Mouse (Mus musculus) urinary bladder, postnatal 10 days (tissue): ENCODE data around the gene Rcan1.

Experiments used
- DNase-seq: peaks from one replicate; pipeline ENCODE4 v3.0.0; 2022; ENCODE audit warnings: low spot score

The Rcan1 gene

GRCm38 (mm10) chr16:92468459-92468858 lies 2.2 kb downstream of the Rcan1 start:
- no peak for DNase-seq

GRCm38 (mm10) chr16:92467041-92467440 lies 3.6 kb downstream of the Rcan1 start:
- no peak for DNase-seq

GRCm38 (mm10) chr16:92465642-92466526 lies 4.8 kb downstream of the Rcan1 start:
- peak; percentile 78 for DNase-seq

- DNase-seq = no peak
These were observed 5.4 kb downstream of the Rcan1 start for GRCm38 (mm10) chr16:92465226-92465625.

- DNase-seq = no peak
These were observed 6.2 kb downstream of the Rcan1 start for GRCm38 (mm10) chr16:92464390-92464972.

- DNase-seq = no peak
These were observed 9.3 kb downstream of the Rcan1 start for GRCm38 (mm10) chr16:92461412-92461811.

GRCm38 (mm10) chr16:92457594-92457993 lies 13.1 kb downstream of the Rcan1 start:
- peak; percentile 32 for DNase-seq

GRCm38 (mm10) chr16:92455969-92456368 lies 14.7 kb downstream of the Rcan1 start:
- DNase-seq = no peak

GRCm38 (mm10) chr16:92455488-92455887 lies 15.2 kb downstream of the Rcan1 start:
- DNase-seq = no peak

GRCm38 (mm10) chr16:92454495-92454894 lies 16.2 kb downstream of the Rcan1 start:
- DNase-seq = no peak

GRCm38 (mm10) chr16:92454002-92454401 lies 16.7 kb downstream of the Rcan1 start:
- DNase-seq = no peak

GRCm38 (mm10) chr16:92452609-92453008 lies 18.1 kb downstream of the Rcan1 start:
- no peak for DNase-seq

- no peak for DNase-seq
These were observed 19.1 kb downstream of the Rcan1 start for GRCm38 (mm10) chr16:92451516-92452072.

- no peak for DNase-seq
These were observed 20.3 kb downstream of the Rcan1 start for GRCm38 (mm10) chr16:92450331-92450730.

GRCm38 (mm10) chr16:92449080-92449479 lies 21.6 kb downstream of the Rcan1 start:
- no peak for DNase-seq

- no peak for DNase-seq
These were observed 25.3 kb downstream of the Rcan1 start for GRCm38 (mm10) chr16:92445377-92445776.

- DNase-seq = no peak
These were observed 27.0 kb downstream of the Rcan1 start for GRCm38 (mm10) chr16:92443644-92444113.

GRCm38 (mm10) chr16:92442946-92443345 lies 27.7 kb downstream of the Rcan1 start:
- no peak for DNase-seq

GRCm38 (mm10) chr16:92442150-92442549 lies 28.5 kb downstream of the Rcan1 start:
- no peak for DNase-seq

GRCm38 (mm10) chr16:92441203-92441602 lies 29.5 kb downstream of the Rcan1 start:
- DNase-seq = no peak

GRCm38 (mm10) chr16:92440229-92440628 lies 30.4 kb downstream of the Rcan1 start:
- no peak for DNase-seq

- no peak for DNase-seq
These were observed 30.9 kb downstream of the Rcan1 start for GRCm38 (mm10) chr16:92439775-92440174.

- DNase-seq = no peak
These were observed 35.2 kb downstream of the Rcan1 start for GRCm38 (mm10) chr16:92435431-92435985.
